8 mouse cellular contexts compared by ENCODE assay signal in genomic region chr3:58372066-58372904, GRCm38 (mm10). TPM values are rescaled to one million over a fixed set of nuclear protein-coding genes. Genes with fewer than 3 reads are reported as not detected.
A peak's percentile ranks its signal among the peaks of the same experiment; 100 is the strongest.
DNase-seq lines count a peak whose midpoint lies in the region; ATAC-seq lines count a peak whose summit lies in the region.

No protein-coding gene starts in this region.

- ATAC-seq in intestine, embryonic 16.5 days, result peak; percentile 94
- peak; percentile 91 for ATAC-seq in midbrain, embryonic 11.5 days (ENCODE audit: low FRiP score)

- intact Hi-C loops in left cerebral cortex, postnatal 4 days (cut with DNase I), result no loop called here

- H3K4me3 ChIP-seq in intestine, embryonic 16.5 days (ENCODE audit: low read length), result peak overlapping the region; percentile 21
- peak overlapping the region; percentile 10; the same call in 1 of the 2 replicates for H3K4me3 ChIP-seq in midbrain, embryonic 11.5 days (ENCODE audit: low read depth, low read length)

- peak overlapping the region; percentile 89 for H3K27ac ChIP-seq in intestine, embryonic 16.5 days (ENCODE audit: low read length)
- no peak overlapping the region for H3K27ac ChIP-seq in midbrain, embryonic 11.5 days (ENCODE audit: low read depth, low read length)

- no peaks in the 10 kb centered on the region for H3K9me3 ChIP-seq in intestine, embryonic 16.5 days (ENCODE audit: control insufficient read depth, low read length)
- H3K9me3 ChIP-seq in midbrain, embryonic 11.5 days (ENCODE audit: control insufficient read depth, low read length), result no peaks in the 10 kb centered on the region

- H3K4me2 ChIP-seq in intestine, embryonic 16.5 days (ENCODE audit: low read depth, low read length), result peak overlapping the region; percentile 44
- peak overlapping the region; percentile 36 for H3K4me2 ChIP-seq in midbrain, embryonic 11.5 days

- peak overlapping the region; percentile 38 for H3K9ac ChIP-seq in intestine, embryonic 16.5 days (ENCODE audit: low read depth, low read length)
- peak overlapping the region; percentile 27 for H3K9ac ChIP-seq in midbrain, embryonic 11.5 days (ENCODE audit: low read length)

- H3K4me1 ChIP-seq in intestine, embryonic 16.5 days (ENCODE audit: control insufficient read depth, insufficient read depth, low read length), result peaks cover 19% of the 10 kb centered on the region
- peaks cover 7% of the 10 kb centered on the region for H3K4me1 ChIP-seq in midbrain, embryonic 11.5 days (ENCODE audit: control insufficient read depth, insufficient read depth, low read length)

- no peaks in the 10 kb centered on the region for H3K27me3 ChIP-seq in intestine, embryonic 16.5 days (replicated peaks; ENCODE audit: control insufficient read depth, insufficient read depth, low read length)
- no peaks in the 10 kb centered on the region for H3K27me3 ChIP-seq in midbrain, embryonic 11.5 days (ENCODE audit: control insufficient read depth, insufficient read depth, low read length)

- no peaks in the 10 kb centered on the region for H3K36me3 ChIP-seq in intestine, embryonic 16.5 days (ENCODE audit: control insufficient read depth, insufficient read depth, low read length)
- H3K36me3 ChIP-seq in midbrain, embryonic 11.5 days (ENCODE audit: control insufficient read depth, insufficient read depth, low read length), result no peaks in the 10 kb centered on the region

- DNase-seq in adrenal gland, adult 8-10 months, result peak; percentile 71
- peak; percentile 74 for DNase-seq in embryo, embryonic 10.5 days (ENCODE audit: low spot score)
- DNase-seq in heart, adult 11 months, result peak; percentile 99
- DNase-seq in left cerebral cortex, postnatal 4 days, result peak; percentile 50
- peak; percentile 92 for DNase-seq in midbrain, embryonic 11.5 days (ENCODE audit: low spot score, missing footprints)
- DNase-seq in testis, postnatal 14 days (ENCODE audit: low spot score), result peak; percentile 42
- no peak for DNase-seq in spleen, postnatal 10 days (ENCODE audit: low spot score in 2 of 2)

- 7% methylated on average over 9 of the region's 9 CpGs for WGBS in intestine, embryonic 16.5 days
- WGBS in midbrain, embryonic 11.5 days, result 9% methylated on average over 9 of the region's 9 CpGs

RNA-seq across cellular contexts. Expression of gene Tsc22d2, which starts 42.2 kb away (rescaled TPM):
- total RNA-seq in adrenal gland, adult 8-10 months (2022), result 10 to 100 TPM; 33.4 to 46.7 (median 39.3) TPM
- polyA plus RNA-seq in intestine, embryonic 16.5 days (2015; fragmentation: Nextera tagmentation; extraction: Ambion mirVana), result 5.0 and 6.1 TPM in 2 replicates
- 10 to 100 TPM; 39.1 to 42.2 TPM for total RNA-seq in left cerebral cortex, postnatal 4 days (2021)
- 11.6 and 12.7 TPM in 2 replicates for polyA plus RNA-seq in midbrain, embryonic 11.5 days (2014; fragmentation: Nextera tagmentation; extraction: Ambion mirVana)

Comparison
In these comparisons a context has a peak if more than half of its experiments do, and no peak if none do; other contexts are left out.
1. DNase-seq: peak in adrenal gland, adult 8-10 months (single experiment), embryo, embryonic 10.5 days (single experiment), heart, adult 11 months (single experiment), left cerebral cortex, postnatal 4 days (single experiment), midbrain, embryonic 11.5 days (single experiment) and testis, postnatal 14 days (single experiment); none in spleen, postnatal 10 days (0 of 2).